Mouse (Mus musculus): ENCODE measurements around the gene Rcc2. TPM values are rescaled to one million over a fixed set of nuclear protein-coding genes. Genes with fewer than 3 reads are reported as not detected.

Gene Rcc2
- polyA plus RNA-seq (2015; fragmentation: Nextera tagmentation; extraction: Ambion mirVana) = 23.6 and 26.3 TPM in 2 replicates

GRCm38 (mm10) chr4:140700269-140701018 lies at the start of gene Rcc2:
Gene Rcc2, plus strand, starts transcription at chr4:140700541.
- H3K4me2 ChIP-seq (replicated peaks) = peak within 1 kb of the TSS; percentile 85
- H3K4me1 ChIP-seq (replicated peaks) = peaks cover 44% of the 10 kb centered on the region
- peaks cover 30% of the 10 kb centered on the region for H3K27me3 ChIP-seq
- no peaks in the 10 kb centered on the region for H3K9me3 ChIP-seq
- H3K36me3 ChIP-seq = peaks cover 12% of the 10 kb centered on the region
- H3K27ac ChIP-seq = peak within 1 kb of the TSS; percentile 99
- no peak for ATAC-seq
- H3K4me3 ChIP-seq (replicated peaks) = peak within 1 kb of the TSS; percentile 89
- 6% methylated on average over 20 of the region's 20 CpGs for WGBS
- peak within 1 kb of the TSS; percentile 96 for H3K9ac ChIP-seq (replicated peaks)

GRCm38 (mm10) chr4:140653835-140654583 lies 46.3 kb upstream of the Rcc2 start:
- Histone ChIP-seq H3K9me3 (no peaks in the 10 kb centered on the region), H3K27ac (no peak overlapping the region), H3K9ac (replicated peaks) (no peak overlapping the region), H3K4me2 (replicated peaks) (no peak overlapping the region), H3K36me3 (no peaks in the 10 kb centered on the region), H3K4me1 (replicated peaks) (peaks cover 43% of the 10 kb centered on the region), H3K4me3 (replicated peaks) (no peak overlapping the region), H3K27me3 (no peaks in the 10 kb centered on the region)
- WGBS = 48% methylated on average over 14 of the region's 14 CpGs
- no peak for ATAC-seq

DNA sequence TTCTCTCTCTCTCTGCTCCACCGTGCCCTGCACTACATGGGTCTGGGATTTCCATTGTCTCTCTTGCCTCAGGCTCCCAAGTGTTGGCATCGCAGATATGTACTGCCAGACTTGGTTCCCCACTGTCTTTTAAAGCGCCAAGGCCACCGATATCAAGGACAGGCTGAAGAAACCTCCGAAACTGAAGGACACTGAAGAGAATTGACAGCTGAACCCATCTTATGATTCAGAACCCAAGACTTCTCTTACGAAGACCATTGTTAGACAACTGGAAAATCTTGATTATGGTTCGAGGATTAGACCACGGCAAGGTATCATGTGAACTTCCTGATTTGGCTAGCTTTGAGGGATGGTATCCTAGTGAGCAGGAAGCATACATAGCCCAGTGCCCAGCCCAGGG lies 45.5 kb upstream of the Rcc2 start:
- Histone ChIP-seq H3K4me3 (replicated peaks) (no peak overlapping the region), H3K4me1 (replicated peaks) (peaks cover 36% of the 10 kb centered on the region), H3K4me2 (replicated peaks) (no peak overlapping the region), H3K9me3 (no peaks in the 10 kb centered on the region), H3K9ac (replicated peaks) (no peak overlapping the region), H3K27me3 (no peaks in the 10 kb centered on the region), H3K36me3 (no peaks in the 10 kb centered on the region), H3K27ac (no peak overlapping the region)
- ATAC-seq = no peak
- WGBS = 73% methylated on average over 8 of the region's 8 CpGs

- Histone ChIP-seq H3K36me3 (no peaks in the 10 kb centered on the region), H3K9me3 (no peaks in the 10 kb centered on the region), H3K27ac (peak overlapping the region; percentile 94), H3K4me3 (replicated peaks) (no peak overlapping the region), H3K4me1 (replicated peaks) (peaks cover 35% of the 10 kb centered on the region), H3K4me2 (replicated peaks) (no peak overlapping the region), H3K27me3 (peaks cover 2% of the 10 kb centered on the region; the same call in 1 of the 2 replicates), H3K9ac (replicated peaks) (no peak overlapping the region)
- WGBS = 72% methylated on average over 8 of the region's 8 CpGs
- ATAC-seq = no peak
Observed at GRCm38 (mm10) chr4:140656529-140656928, 43.8 kb upstream of the Rcc2 start.

- Histone ChIP-seq H3K9me3 (no peaks in the 10 kb centered on the region), H3K4me2 (replicated peaks) (peak overlapping the region; percentile 37), H3K36me3 (no peaks in the 10 kb centered on the region), H3K9ac (replicated peaks) (peak overlapping the region; percentile 48), H3K27me3 (peaks cover 3% of the 10 kb centered on the region; the same call in 1 of the 2 replicates), H3K4me1 (replicated peaks) (peaks cover 45% of the 10 kb centered on the region), H3K27ac (peak overlapping the region; percentile 94), H3K4me3 (replicated peaks) (no peak overlapping the region)
- 2% methylated on average over 24 of the region's 24 CpGs for WGBS
- ATAC-seq = peak; percentile 92
Observed at GRCm38 (mm10) chr4:140657681-140658575, 42.4 kb upstream of the Rcc2 start.

DNA sequence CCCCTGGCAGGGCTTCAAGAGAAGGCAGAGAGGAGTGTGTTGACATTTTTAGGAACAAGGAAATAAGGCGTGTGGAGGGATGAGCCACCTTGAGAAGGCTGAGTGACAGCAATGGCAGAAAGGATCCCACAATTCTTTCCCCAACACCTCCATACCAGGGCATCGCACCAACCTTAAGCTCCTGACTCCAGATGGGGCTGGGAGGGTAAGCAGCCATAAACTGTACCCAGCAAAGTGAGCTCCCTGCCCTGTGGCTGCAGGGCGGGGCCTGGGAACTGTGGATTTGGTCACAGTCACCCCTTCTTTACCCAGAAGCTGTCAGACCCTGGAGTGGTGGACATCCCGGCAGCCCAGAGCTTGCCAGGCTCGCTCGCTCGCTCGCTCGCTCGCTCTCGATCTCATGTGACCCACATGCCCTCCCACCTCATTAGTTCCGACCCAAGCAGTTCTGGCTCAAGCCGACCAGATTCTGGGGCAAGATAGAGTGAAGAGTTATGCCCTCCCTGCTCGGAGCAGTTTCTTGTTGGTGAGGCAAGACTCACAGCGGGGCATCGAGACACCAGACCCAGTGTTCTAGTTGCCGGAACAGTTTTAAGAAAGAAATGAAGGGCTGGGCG lies 38.8 kb upstream of the Rcc2 start:
- Histone ChIP-seq H3K27me3 (peaks cover 8% of the 10 kb centered on the region; the same call in 1 of the 2 replicates), H3K4me3 (replicated peaks) (no peak overlapping the region), H3K36me3 (no peaks in the 10 kb centered on the region), H3K4me1 (replicated peaks) (peaks cover 42% of the 10 kb centered on the region), H3K27ac (no peak overlapping the region), H3K9ac (replicated peaks) (no peak overlapping the region), H3K4me2 (replicated peaks) (no peak overlapping the region), H3K9me3 (no peaks in the 10 kb centered on the region)
- ATAC-seq = no peak
- WGBS = 81% methylated on average over 18 of the region's 18 CpGs

- Histone ChIP-seq H3K27ac (no peak overlapping the region), H3K36me3 (no peaks in the 10 kb centered on the region), H3K9ac (replicated peaks) (no peak overlapping the region), H3K4me1 (replicated peaks) (peaks cover 33% of the 10 kb centered on the region), H3K4me3 (replicated peaks) (no peak overlapping the region), H3K4me2 (replicated peaks) (no peak overlapping the region), H3K27me3 (peaks cover 8% of the 10 kb centered on the region; the same call in 1 of the 2 replicates), H3K9me3 (no peaks in the 10 kb centered on the region)
- no peak for ATAC-seq
- 37% methylated on average over 7 of the region's 7 CpGs for WGBS
Observed at GRCm38 (mm10) chr4:140662453-140662852, 37.9 kb upstream of the Rcc2 start.

GRCm38 (mm10) chr4:140662882-140663585 lies 37.3 kb upstream of the Rcc2 start:
- ATAC-seq = no peak
- no peak overlapping the region for H3K4me2 ChIP-seq (replicated peaks)
- H3K9me3 ChIP-seq = no peaks in the 10 kb centered on the region
- no peaks in the 10 kb centered on the region for H3K36me3 ChIP-seq
- H3K9ac ChIP-seq (replicated peaks) = no peak overlapping the region
- H3K27ac ChIP-seq = no peak overlapping the region
- H3K27me3 ChIP-seq = peaks cover 8% of the 10 kb centered on the region; the same call in 1 of the 2 replicates
- peaks cover 27% of the 10 kb centered on the region for H3K4me1 ChIP-seq (replicated peaks)
- WGBS = 38% methylated on average over 10 of the region's 10 CpGs
- H3K4me3 ChIP-seq (replicated peaks) = no peak overlapping the region

DNA sequence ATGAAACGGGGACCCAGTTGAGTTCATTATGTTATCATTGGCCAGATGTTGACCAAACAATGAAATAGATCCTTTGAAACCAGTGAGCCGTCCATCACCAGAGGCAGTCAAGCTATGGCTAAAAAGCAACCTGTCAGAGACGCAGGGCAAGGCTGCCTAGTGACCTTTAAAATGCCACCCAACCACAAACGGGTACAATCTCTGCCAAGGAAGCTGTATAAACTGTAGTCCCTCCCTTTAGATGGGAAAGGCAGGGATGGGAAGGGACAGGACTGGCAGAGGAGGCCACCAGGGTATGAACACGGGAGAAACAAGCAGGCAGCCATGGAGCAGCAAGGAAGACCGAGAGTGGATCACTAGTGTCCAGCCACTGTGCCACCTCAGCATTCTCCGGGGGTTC lies 35.3 kb upstream of the Rcc2 start:
- Histone ChIP-seq H3K4me1 (replicated peaks) (peaks cover 17% of the 10 kb centered on the region), H3K4me3 (replicated peaks) (no peak overlapping the region), H3K27ac (no peak overlapping the region), H3K9me3 (no peaks in the 10 kb centered on the region), H3K36me3 (no peaks in the 10 kb centered on the region), H3K4me2 (replicated peaks) (no peak overlapping the region), H3K27me3 (peaks cover 8% of the 10 kb centered on the region; the same call in 1 of the 2 replicates), H3K9ac (replicated peaks) (no peak overlapping the region)
- ATAC-seq = no peak
- WGBS = 80% methylated on average over 7 of the region's 7 CpGs

DNA sequence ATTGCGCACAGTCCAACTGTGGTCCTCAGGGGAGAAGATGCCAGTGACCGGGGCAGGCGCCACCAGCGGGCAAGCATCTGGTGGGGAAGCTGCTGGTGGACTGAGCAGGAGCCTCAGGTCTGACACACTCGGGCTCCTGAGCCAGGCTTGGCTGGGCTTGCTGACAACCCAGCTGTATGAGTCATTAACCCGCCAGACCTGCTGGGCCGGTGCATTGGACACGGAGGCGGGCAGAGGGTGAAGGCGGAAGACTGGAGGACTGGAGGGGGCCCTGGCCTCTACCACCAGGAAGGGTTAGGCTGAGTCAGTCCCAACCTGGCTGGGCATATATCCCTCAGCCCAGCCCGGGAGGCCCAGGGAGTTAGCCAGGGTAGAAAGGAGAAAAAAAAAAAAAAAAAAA lies 34.6 kb upstream of the Rcc2 start, which contains the start of gene Arhgef10l:
TSS of gene Arhgef10l (minus strand) at position 253 of the 400 bp plus-strand sequence.
- Histone ChIP-seq H3K27ac (no peak within 1 kb of the TSS), H3K4me1 (replicated peaks) (peaks cover 17% of the 10 kb centered on the region), H3K9me3 (no peaks in the 10 kb centered on the region), H3K27me3 (peaks cover 8% of the 10 kb centered on the region; the same call in 1 of the 2 replicates), H3K36me3 (no peaks in the 10 kb centered on the region), H3K9ac (replicated peaks) (no peak within 1 kb of the TSS), H3K4me2 (replicated peaks) (no peak within 1 kb of the TSS), H3K4me3 (replicated peaks) (no peak within 1 kb of the TSS)
- 81% methylated on average over 11 of the region's 11 CpGs for WGBS
- ATAC-seq = no peak

DNA sequence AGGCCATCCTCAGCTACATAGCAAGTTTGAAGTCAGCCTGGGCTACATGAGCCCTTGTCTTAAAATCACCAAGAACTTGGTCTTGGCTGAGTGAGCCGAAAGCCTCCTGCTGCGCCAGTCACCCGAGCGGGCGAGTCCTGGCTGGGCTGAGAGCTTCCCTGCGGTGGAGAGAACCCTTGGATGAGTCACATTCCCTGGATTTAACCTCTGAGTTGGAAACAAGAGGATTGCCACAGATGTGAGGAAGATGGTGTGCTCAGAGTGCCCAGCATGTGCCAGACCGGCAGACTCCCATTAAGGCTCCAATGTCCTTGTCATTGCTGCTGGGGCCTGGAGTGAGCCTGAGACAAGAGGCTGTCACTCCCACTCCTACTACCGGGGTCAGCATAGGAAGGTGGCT lies 32.5 kb upstream of the Rcc2 start:
- Histone ChIP-seq H3K4me3 (replicated peaks) (no peak overlapping the region), H3K9ac (replicated peaks) (no peak overlapping the region), H3K4me1 (replicated peaks) (peaks cover 9% of the 10 kb centered on the region), H3K9me3 (no peaks in the 10 kb centered on the region), H3K27me3 (0 out of 2 replicates have a peak, but pooled peaks cover 5% of the 10 kb centered on the region), H3K4me2 (replicated peaks) (no peak overlapping the region), H3K27ac (no peak overlapping the region), H3K36me3 (no peaks in the 10 kb centered on the region)
- no peak for ATAC-seq
- WGBS = 88% methylated on average over 8 of the region's 8 CpGs

Measured in midbrain, embryonic 13.5 days (tissue).